Mouse (Mus musculus) limb, embryonic 11.5 days (tissue): ENCODE measurements around the gene Tbx20. TPM values are rescaled to one million over a fixed set of nuclear protein-coding genes. Genes with fewer than 3 reads are reported as not detected.
A peak's percentile ranks its signal among the peaks of the same experiment; 100 is the strongest.

ENCODE experiments used
- ATAC-seq: fragments of 200-750 bp; cut with Nextera tagmentation; 2 replicates; pipeline ENCODE4 v1.8.0; 2017; ENCODE audit warnings: low read depth; ENCODE audit not compliant: insufficient number of reproducible peaks, low FRiP score, low TSS enrichment
- DNase-seq: peaks from one replicate; pipeline ENCODE4 v3.0.0-alpha.2; 2015; ENCODE audit warnings: low spot score
- H3K27ac ChIP-seq: fragments of 300-500 bp; sonication (generic); replicated peaks from 2 replicates; pipeline ENCODE4 v1.5.1; 2014; ENCODE audit warnings: low read depth, mild to moderate bottlenecking, low read length
- H3K27me3 ChIP-seq: fragments of 300-500 bp; sonication (generic); 2 replicates; pipeline ENCODE4 v1.6.1; 2014; ENCODE audit warnings: mild to moderate bottlenecking, low read length, mixed read lengths; ENCODE audit not compliant: control insufficient read depth, insufficient read depth
- H3K36me3 ChIP-seq: fragments of 300-500 bp; sonication (generic); 2 replicates; pipeline ENCODE4 v1.6.1; 2014; ENCODE audit warnings: mild to moderate bottlenecking, low read length, moderate library complexity, mixed read lengths; ENCODE audit not compliant: control insufficient read depth, insufficient read depth
- H3K4me1 ChIP-seq: fragments of 300-500 bp; sonication (generic); 2 replicates; pipeline ENCODE4 v1.6.1; 2014; ENCODE audit warnings: low read length, mixed read lengths; ENCODE audit not compliant: control insufficient read depth, insufficient read depth
- H3K4me2 ChIP-seq: fragments of 300-500 bp; sonication (generic); 2 replicates; pipeline ENCODE4 v1.6.1; 2014; ENCODE audit warnings: low read depth, mild to moderate bottlenecking, moderate library complexity; ENCODE audit not compliant: severe bottlenecking
- H3K4me3 ChIP-seq: fragments of 300-500 bp; sonication (generic); 2 replicates; pipeline ENCODE4 v1.5.1; 2014; ENCODE audit warnings: low read depth, low read length
- H3K9ac ChIP-seq: fragments of 300-500 bp; sonication (generic); 2 replicates; pipeline ENCODE4 v1.6.1; 2014; ENCODE audit warnings: mild to moderate bottlenecking, low read length
- H3K9me3 ChIP-seq: fragments of 300-500 bp; sonication (generic); 2 replicates; pipeline ENCODE4 v1.6.1; 2016; ENCODE audit warnings: low read length; ENCODE audit not compliant: control insufficient read depth
- WGBS: fragments of 180-500 bp; shearing (Covaris S2); extraction: QIAGEN DNeasy Blood & Tissue Kit; methylation state at CpG from one replicate; pipeline ENCODE4 v1.1.7; 2014; 5-methylcytosine and 5-hydroxymethylcytosine counted together
- polyA plus RNA-seq: library from polyadenylated mRNA; unstranded; fragments of >200 nt; fragmentation: Nextera tagmentation; extraction: Ambion mirVana; gene quantifications from 2 replicates; pipeline ENCODE4 v1.2.1, GENCODE M21; 2014

Gene Tbx20
- polyA plus RNA-seq, 1 experiment from 2014 or later = 0.09 TPM

GRCm38 (mm10) chr9:24779975-24780374 is 5.9 kb upstream of the Tbx20 start:
- DNase-seq = no peak
- Histone ChIP-seq H3K27ac (no peak overlapping the region), H3K4me3 (no peak overlapping the region), H3K9ac (no peak overlapping the region), H3K4me1 (no peaks in the 10 kb centered on the region), H3K27me3 (peaks cover 71% of the 10 kb centered on the region), H3K9me3 (no peaks in the 10 kb centered on the region), H3K4me2 (no peak overlapping the region), H3K36me3 (no peaks in the 10 kb centered on the region)
- no peak for ATAC-seq
- WGBS = 2% methylated on average over 3 of the region's 3 CpGs

- Histone ChIP-seq H3K9ac (no peak overlapping the region), H3K4me1 (peaks cover 5% of the 10 kb centered on the region; the same call in 1 of the 2 replicates), H3K27ac (no peak overlapping the region), H3K27me3 (peaks cover 85% of the 10 kb centered on the region), H3K9me3 (0 out of 2 replicates have a peak, but pooled peaks cover 2% of the 10 kb centered on the region), H3K4me2 (no peak overlapping the region), H3K36me3 (no peaks in the 10 kb centered on the region), H3K4me3 (no peak overlapping the region)
- DNase-seq (peak; percentile 35), ATAC-seq (no peak)
- 5% methylated on average over 14 of the region's 14 CpGs for WGBS
Measured at GRCm38 (mm10) chr9:24778571-24778970, 4.5 kb upstream of the Tbx20 start.

- Histone ChIP-seq H3K9me3 (0 out of 2 replicates have a peak, but pooled peaks cover 2% of the 10 kb centered on the region), H3K4me1 (peaks cover 6% of the 10 kb centered on the region; the same call in 1 of the 2 replicates), H3K27ac (no peak overlapping the region), H3K4me3 (no peak overlapping the region), H3K36me3 (no peaks in the 10 kb centered on the region), H3K27me3 (peaks cover 92% of the 10 kb centered on the region), H3K9ac (no peak overlapping the region), H3K4me2 (no peak overlapping the region)
- 1% methylated on average over 14 of the region's 14 CpGs for WGBS
- DNase-seq = peak; percentile 55
- ATAC-seq = no peak
Measured at GRCm38 (mm10) chr9:24777961-24778360, 3.9 kb upstream of the Tbx20 start.

DNA sequence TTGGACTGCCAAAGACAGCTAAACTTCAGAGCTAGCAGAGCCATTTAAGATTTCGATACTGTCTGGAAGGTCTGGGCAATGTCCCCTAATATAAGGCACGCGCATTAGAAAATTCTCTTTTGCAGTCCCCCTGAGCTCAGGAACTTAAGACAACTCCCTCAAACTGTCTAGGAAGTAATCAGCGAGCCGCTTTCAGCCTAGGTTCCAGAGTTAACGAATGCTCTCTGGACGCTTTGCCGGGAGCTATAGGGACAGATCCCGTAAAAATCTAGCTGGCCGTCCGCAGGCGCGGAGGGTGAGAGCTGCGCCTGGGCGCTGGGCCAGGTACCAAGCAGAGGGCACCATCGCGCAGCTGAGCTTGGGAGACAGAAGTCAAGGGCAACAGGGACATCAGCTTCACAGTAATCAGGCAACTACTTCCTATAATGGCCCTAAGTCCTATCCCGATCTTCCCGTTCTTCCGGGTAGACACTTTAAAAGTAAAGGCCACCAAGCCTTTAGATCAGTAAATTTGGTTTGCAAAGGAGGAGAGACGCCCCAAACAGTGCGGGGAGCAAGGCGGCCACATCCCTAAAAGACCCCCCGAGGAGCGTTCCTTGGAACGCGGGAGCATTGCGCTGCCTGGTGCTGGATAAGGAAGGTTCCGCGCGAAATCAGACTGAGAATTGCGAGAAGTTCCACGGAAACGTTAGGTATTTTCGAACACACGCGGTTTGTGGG is 3.2 kb upstream of the Tbx20 start:
- DNase-seq (peak; percentile 60), ATAC-seq (no peak)
- Histone ChIP-seq H3K4me2 (no peak overlapping the region), H3K4me3 (no peak overlapping the region), H3K4me1 (peaks cover 6% of the 10 kb centered on the region; the same call in 1 of the 2 replicates), H3K9ac (no peak overlapping the region), H3K36me3 (no peaks in the 10 kb centered on the region), H3K9me3 (0 out of 2 replicates have a peak, but pooled peaks cover 2% of the 10 kb centered on the region), H3K27ac (no peak overlapping the region), H3K27me3 (peaks cover 92% of the 10 kb centered on the region)
- under 1% methylated on average over 37 of the region's 37 CpGs for WGBS

GRCm38 (mm10) chr9:24776487-24776886 is 2.4 kb upstream of the Tbx20 start:
- under 1% methylated on average over 9 of the region's 9 CpGs for WGBS
- no peak overlapping the region for H3K9ac ChIP-seq
- no peak overlapping the region for H3K4me3 ChIP-seq
- no peaks in the 10 kb centered on the region for H3K36me3 ChIP-seq
- H3K27me3 ChIP-seq = peaks cover 92% of the 10 kb centered on the region
- H3K4me1 ChIP-seq = peaks cover 6% of the 10 kb centered on the region; the same call in 1 of the 2 replicates
- H3K4me2 ChIP-seq = no peak overlapping the region
- H3K9me3 ChIP-seq = 0 out of 2 replicates have a peak, but pooled peaks cover 2% of the 10 kb centered on the region
- H3K27ac ChIP-seq = no peak overlapping the region
- ATAC-seq (no peak), DNase-seq (peak; percentile 59)

DNA sequence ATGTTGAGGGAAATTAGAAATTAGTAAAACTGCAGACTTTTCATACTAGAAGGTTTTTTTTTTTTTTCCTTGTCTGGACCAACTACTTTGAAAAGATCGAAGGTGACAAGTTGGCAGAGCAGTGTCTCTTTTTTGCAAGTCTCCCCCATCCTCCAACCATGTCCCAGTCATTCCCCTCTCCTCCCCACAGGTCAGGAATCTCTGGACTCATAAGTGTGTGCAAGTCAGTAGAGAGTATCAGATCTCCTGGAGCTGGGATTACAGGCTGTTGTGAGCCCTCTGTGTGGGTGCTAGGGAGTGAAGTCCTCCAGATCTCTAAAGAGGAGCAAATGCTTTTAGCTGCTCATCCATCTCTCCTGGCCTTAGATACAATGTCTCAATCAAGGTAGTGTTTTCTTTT is 1.5 kb upstream of the Tbx20 start:
- Histone ChIP-seq H3K27ac (no peak overlapping the region), H3K4me1 (peaks cover 6% of the 10 kb centered on the region; the same call in 1 of the 2 replicates), H3K9me3 (0 out of 2 replicates have a peak, but pooled peaks cover 2% of the 10 kb centered on the region), H3K4me3 (no peak overlapping the region), H3K27me3 (peaks cover 92% of the 10 kb centered on the region), H3K9ac (no peak overlapping the region), H3K4me2 (no peak overlapping the region), H3K36me3 (no peaks in the 10 kb centered on the region)
- ATAC-seq (no peak), DNase-seq (no peak)
- 5% methylated on average over 1 of the region's 1 CpGs for WGBS

GRCm38 (mm10) chr9:24775001-24775400 is 898 bp upstream of the Tbx20 start:
- Histone ChIP-seq H3K4me1 (peaks cover 9% of the 10 kb centered on the region), H3K4me2 (no peak overlapping the region), H3K27me3 (peaks cover 92% of the 10 kb centered on the region), H3K36me3 (no peaks in the 10 kb centered on the region), H3K4me3 (no peak overlapping the region), H3K9ac (no peak overlapping the region), H3K27ac (no peak overlapping the region), H3K9me3 (0 out of 2 replicates have a peak, but pooled peaks cover 2% of the 10 kb centered on the region)
- no peak for DNase-seq
- 0% methylated on average over 9 of the region's 9 CpGs for WGBS
- no peak for ATAC-seq

- DNase-seq = no peak
Measured at GRCm38 (mm10) chr9:24773669-24774068, 434 bp downstream of the Tbx20 start.

More at GRCm38 (mm10) chr9:24773669-24774068, 434 bp downstream of the Tbx20 start:
- WGBS = under 1% methylated on average over 19 of the region's 19 CpGs
- Histone ChIP-seq H3K9me3 (0 out of 2 replicates have a peak, but pooled peaks cover 2% of the 10 kb centered on the region), H3K4me3 (peak overlapping the region; percentile 31), H3K4me2 (peak overlapping the region; percentile 42), H3K4me1 (peaks cover 9% of the 10 kb centered on the region), H3K9ac (no peak overlapping the region), H3K36me3 (no peaks in the 10 kb centered on the region), H3K27ac (no peak overlapping the region), H3K27me3 (peaks cover 86% of the 10 kb centered on the region)
- ATAC-seq = no peak
